25 mouse cellular contexts compared by ENCODE assay signal in the genomic region with DNA sequence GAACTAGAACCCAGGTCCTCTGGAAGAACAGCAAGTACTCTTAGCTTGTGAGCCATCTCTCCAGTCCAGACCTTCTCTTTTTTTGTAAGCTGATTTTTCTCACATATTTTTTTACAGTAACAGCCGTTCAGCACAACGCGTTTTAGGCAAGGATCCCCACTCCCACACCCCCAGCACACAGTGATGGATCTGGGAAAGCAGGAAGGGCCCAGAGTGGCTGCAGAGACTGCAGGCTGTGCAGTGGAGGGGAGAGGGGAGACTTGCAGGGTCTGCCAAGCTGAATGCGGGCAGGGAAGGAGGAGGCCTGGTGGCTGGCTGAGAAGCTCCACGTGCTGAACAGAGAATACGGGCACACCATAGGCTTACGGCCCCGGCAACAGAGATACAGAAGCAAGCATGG.
DNase-seq lines count a peak whose midpoint lies in the region; ATAC-seq and TF ChIP-seq lines count a peak whose summit lies in the region.
"Had no signal": no experiment of that assay in that cellular context is flagged by ENCODE, and none has a peak within 500 bp of the region (broad histone marks: within the 10 kb centered on the region; RNA-seq: fewer than 3 reads in every experiment).

No protein-coding gene starts in this region.

- H3K36me3 ChIP-seq in lung, postnatal 0 days (ENCODE audit: insufficient read depth, low read length): no peaks in the 10 kb centered on the region
- H3K36me3 ChIP-seq: embryonic facial prominence, embryonic 15.5 days; forebrain, embryonic 15.5 days had no signal

- H3K4me2 ChIP-seq in lung, postnatal 0 days (replicated peaks; ENCODE audit: low read depth, low read length): no peak overlapping the region
- H3K4me2 ChIP-seq: embryonic facial prominence, embryonic 15.5 days; forebrain, embryonic 15.5 days; heart, embryonic 13.5 days; limb, embryonic 12.5 days; liver, embryonic 12.5 days; midbrain, embryonic 11.5 days had no signal

- TF ChIP-seq EP300 in lung, postnatal 0 days (IDR thresholded peaks at IDR 0.05): no peak

- no peak for TF ChIP-seq CTCF in layer of hippocampus, adult 2 months (conservative IDR thresholded peaks at IDR 0.05)
- no peak for TF ChIP-seq CTCF in lung, postnatal 0 days (IDR thresholded peaks at IDR 0.05)

- H3K4me1 ChIP-seq in lung, postnatal 0 days (ENCODE audit: insufficient read depth, low read depth, low read length): peaks cover 7% of the 10 kb centered on the region

- H3K9ac ChIP-seq in lung, postnatal 0 days (replicated peaks; ENCODE audit: low read depth): no peak overlapping the region
- H3K9ac ChIP-seq: embryonic facial prominence, embryonic 15.5 days; forebrain, embryonic 15.5 days; heart, embryonic 13.5 days; limb, embryonic 12.5 days; liver, embryonic 12.5 days had no signal

- H3K27ac ChIP-seq in layer of hippocampus, adult 2 months: peak overlapping the region; percentile 90
- H3K27ac ChIP-seq in lung, postnatal 0 days (ENCODE audit: low read length): no peak overlapping the region
- H3K27ac ChIP-seq: forebrain, embryonic 15.5 days; hindbrain, postnatal 0 days; limb, embryonic 12.5 days; liver, embryonic 12.5 days had no signal

- WGBS in lung, postnatal 0 days: 90% methylated on average over 8 of the region's 8 CpGs

- intact Hi-C loops in left cerebral cortex, postnatal 36 days (cut with DNase I): no loop called here

- no peaks in the 10 kb centered on the region for H3K27me3 ChIP-seq in lung, postnatal 0 days (replicated peaks; ENCODE audit: insufficient read depth, low read length)
- H3K27me3 ChIP-seq: embryonic facial prominence, embryonic 15.5 days; forebrain, embryonic 15.5 days; heart, embryonic 13.5 days; liver, embryonic 12.5 days had no signal

- no peak for ATAC-seq in lung, postnatal 0 days
- ATAC-seq: forebrain, embryonic 15.5 days; hindbrain, postnatal 0 days; intestine, postnatal 0 days; liver, embryonic 12.5 days had no signal

- no peak overlapping the region for H3K4me3 ChIP-seq in layer of hippocampus, adult 2 months
- no peak overlapping the region for H3K4me3 ChIP-seq in lung, postnatal 0 days (ENCODE audit: low read depth, low read length)
- H3K4me3 ChIP-seq: embryonic facial prominence, embryonic 15.5 days; forebrain, embryonic 15.5 days; heart, embryonic 13.5 days; limb, embryonic 12.5 days; liver, embryonic 12.5 days had no signal

- H3K9me3 ChIP-seq in lung, postnatal 0 days (ENCODE audit: low read length): no peaks in the 10 kb centered on the region
- H3K9me3 ChIP-seq: embryonic facial prominence, embryonic 15.5 days; forebrain, embryonic 15.5 days; limb, embryonic 12.5 days had no signal

- peak; percentile 44 to 73 for DNase-seq in layer of hippocampus, adult 18-20 months (ENCODE audit: low spot score in 2 of 2)
- DNase-seq in layer of hippocampus, adult 9-10 months (ENCODE audit: low spot score): no peak
- peak; percentile 61 for DNase-seq in brain, adult 2 months (ENCODE audit: low read depth, low spot score)
- peak; percentile 50 to 66 for DNase-seq in layer of hippocampus, adult 2 months (ENCODE audit: low spot score in 2 of 2)
- peak; percentile 45 to 59 for DNase-seq in left cerebral cortex, postnatal 36 days (ENCODE audit: low spot score in 2 of 2)
- DNase-seq in kidney, postnatal 36 days: no peak
- no peak for DNase-seq in gastrocnemius, postnatal 25 days
- no peak for DNase-seq in lung, postnatal 0 days (ENCODE audit: low spot score)
- DNase-seq: adrenal gland, adult 2 months; cerebellum, adult 18-20 months; cerebellum, postnatal 25 days; heart, adult 18-20 months; heart, postnatal 14 days; kidney, postnatal 4 days; lung, adult 18-20 months; lung, postnatal 14 days; thymus, postnatal 25 days had no signal

Comparison
In these comparisons a context has a peak if more than half of its experiments do, and no peak if none do; other contexts are left out.
1. DNase-seq: peak in layer of hippocampus, adult 18-20 months (2 of 2), brain, adult 2 months (single experiment), layer of hippocampus, adult 2 months (2 of 2) and left cerebral cortex, postnatal 36 days (2 of 2); none in layer of hippocampus, adult 9-10 months (single experiment), kidney, postnatal 36 days (0 of 2), gastrocnemius, postnatal 25 days (single experiment) and lung, postnatal 0 days (single experiment).